Mouse (Mus musculus): ENCODE measurements around the gene Ppil6.

The Ppil6 gene

DNA sequence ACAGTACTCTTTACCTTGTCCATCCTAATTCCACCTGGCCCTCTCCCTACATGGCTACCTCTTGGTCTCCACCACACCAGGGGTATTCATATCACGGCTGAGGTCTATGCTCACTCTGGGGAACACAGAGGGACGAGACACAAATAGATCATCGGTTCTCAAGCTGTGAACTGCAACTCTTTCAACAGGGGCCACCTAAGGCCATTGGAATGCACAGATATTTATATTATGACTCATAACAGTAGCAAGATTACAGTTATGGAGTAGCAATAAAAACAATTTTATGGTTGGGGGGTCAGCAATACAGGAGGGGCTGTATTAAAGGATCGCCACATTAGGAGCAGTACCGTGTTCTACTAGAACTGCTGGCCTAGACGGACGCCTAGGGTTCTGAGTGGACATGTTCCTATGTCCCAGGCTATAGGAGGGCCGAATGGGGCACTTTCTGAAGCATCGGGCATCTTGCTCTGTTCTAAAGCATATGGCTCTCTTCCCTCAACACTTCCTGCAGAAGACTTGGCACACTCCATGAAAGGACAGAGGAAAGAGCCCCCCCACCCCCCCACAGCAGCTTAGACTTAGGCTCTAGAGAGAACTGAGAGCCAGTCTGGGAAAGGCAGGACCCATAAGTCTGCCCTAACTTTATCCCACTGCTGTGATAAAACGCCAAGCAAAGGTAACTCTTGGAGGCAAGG is 71.6 kb downstream of the Ppil6 start:
- in situ Hi-C loops (cut with MboI, MseI), result no loop called here
